ENCODE assay signal across 14 mouse cellular contexts in genomic region chr5:133718187-133719078, GRCm38 (mm10).
DNase-seq lines count a peak whose midpoint lies in the region; ATAC-seq and TF ChIP-seq lines count a peak whose summit lies in the region.
"Had no signal": no experiment of that assay in that cellular context is flagged by ENCODE, and none has a peak within 500 bp of the region (broad histone marks: within the 10 kb centered on the region; RNA-seq: fewer than 3 reads in every experiment).

No protein-coding gene starts in this region.

- H3K9ac ChIP-seq in hindbrain, embryonic 15.5 days = no peak overlapping the region
- no peak overlapping the region for H3K9ac ChIP-seq in neural tube, embryonic 12.5 days
- H3K9ac ChIP-seq: embryonic facial prominence, embryonic 13.5 days had no signal

- H3K4me3 ChIP-seq in hindbrain, embryonic 15.5 days = no peak overlapping the region
- no peak overlapping the region for H3K4me3 ChIP-seq in neural tube, embryonic 12.5 days
- no peak overlapping the region for H3K4me3 ChIP-seq in thymus, adult 2 months (ENCODE audit: control insufficient read depth, insufficient read depth, low read length)
- H3K4me3 ChIP-seq: embryonic facial prominence, embryonic 13.5 days; left cerebral cortex, adult 2 months had no signal

- ATAC-seq in hindbrain, embryonic 15.5 days (ENCODE audit: low FRiP score, low read depth) = peak; percentile 48; the same call in 1 of the 2 replicates
- ATAC-seq in neural tube, embryonic 12.5 days (ENCODE audit: low FRiP score, low read depth) = peak; percentile 82
- ATAC-seq: activated CD4-positive, CD25-positive, alpha-beta regulatory T cell, adult 4 months; inflammation-experienced regulatory T-cells, adult 6 months had no signal

- no peak for TF ChIP-seq POLR2A in thymus, adult 2 months (IDR thresholded peaks at IDR 0.05; ENCODE audit: control insufficient read depth, extremely low read depth, insufficient read depth, low read length, poor library complexity)

- 0 out of 2 replicates have a peak, but pooled peaks cover 12% of the 10 kb centered on the region for H3K4me1 ChIP-seq in hindbrain, embryonic 15.5 days (replicated peaks)
- H3K4me1 ChIP-seq in neural tube, embryonic 12.5 days = peaks cover 6% of the 10 kb centered on the region; the same call in 1 of the 2 replicates
- H3K4me1 ChIP-seq in thymus, adult 2 months (replicated peaks; ENCODE audit: control insufficient read depth, insufficient read depth, low read length) = no peaks in the 10 kb centered on the region
- H3K4me1 ChIP-seq: embryonic facial prominence, embryonic 13.5 days had no signal

- no peaks in the 10 kb centered on the region for H3K36me3 ChIP-seq in hindbrain, embryonic 15.5 days
- no peaks in the 10 kb centered on the region for H3K36me3 ChIP-seq in neural tube, embryonic 12.5 days
- H3K36me3 ChIP-seq in thymus, adult 2 months (ENCODE audit: control insufficient read depth, insufficient read depth, low read length) = no peaks in the 10 kb centered on the region
- H3K36me3 ChIP-seq: embryonic facial prominence, embryonic 13.5 days had no signal

- no peak overlapping the region for H3K4me2 ChIP-seq in hindbrain, embryonic 15.5 days
- H3K4me2 ChIP-seq in neural tube, embryonic 12.5 days (replicated peaks) = peak overlapping the region; percentile 33
- H3K4me2 ChIP-seq: embryonic facial prominence, embryonic 13.5 days had no signal

- DNase-seq in left cerebral cortex, adult 9 months (ENCODE audit: low spot score in 2 of 2) = peak; percentile 2 to 11
- no peak for DNase-seq in left cerebral cortex, adult 8-10 months (ENCODE audit: low spot score in 2 of 2)
- peak; percentile 34 for DNase-seq in brain, adult 2 months (ENCODE audit: low read depth, low spot score)
- no peak for DNase-seq in thymus, adult 2 months
- DNase-seq in yolk sac, embryonic 10.5 days (ENCODE audit: low spot score) = no peak
- DNase-seq in adrenal gland, adult 18-20 months (ENCODE audit: low spot score in 2 of 2) = no peak
- DNase-seq: cerebellum, adult 11-12 months; gastrocnemius, postnatal 36 days had no signal

- H3K27ac ChIP-seq in hindbrain, embryonic 15.5 days (replicated peaks) = 0 out of 2 replicates have a peak overlapping the region, but pooled peaks have one; percentile 21
- no peak overlapping the region for H3K27ac ChIP-seq in neural tube, embryonic 12.5 days
- H3K27ac ChIP-seq in thymus, adult 2 months (ENCODE audit: control insufficient read depth, insufficient read depth, low read length) = no peak overlapping the region
- H3K27ac ChIP-seq: embryonic facial prominence, embryonic 13.5 days; left cerebral cortex, adult 2 months had no signal

- H3K9me3 ChIP-seq in hindbrain, embryonic 15.5 days = no peaks in the 10 kb centered on the region
- H3K9me3 ChIP-seq in neural tube, embryonic 12.5 days = no peaks in the 10 kb centered on the region
- H3K9me3 ChIP-seq: embryonic facial prominence, embryonic 13.5 days had no signal

- H3K27me3 ChIP-seq in hindbrain, embryonic 15.5 days = no peaks in the 10 kb centered on the region
- H3K27me3 ChIP-seq in neural tube, embryonic 12.5 days (replicated peaks) = no peaks in the 10 kb centered on the region
- H3K27me3 ChIP-seq in thymus, adult 2 months (ENCODE audit: control insufficient read depth, insufficient read depth, low read length) = no peaks in the 10 kb centered on the region
- H3K27me3 ChIP-seq: embryonic facial prominence, embryonic 13.5 days had no signal

- no peak for TF ChIP-seq CTCF in thymus, adult 2 months (IDR thresholded peaks at IDR 0.05; ENCODE audit: borderline replicate concordance, control insufficient read depth, extremely low read depth, insufficient read depth, low read length, poor library complexity)

- WGBS in hindbrain, embryonic 15.5 days = 17% methylated on average over 10 of the region's 10 CpGs
- 23% methylated on average over 10 of the region's 10 CpGs for WGBS in neural tube, embryonic 12.5 days
- WGBS in thymus, adult 2 months = 79% methylated on average over 10 of the region's 10 CpGs

Comparison
In these comparisons a context has a peak if more than half of its experiments do, and no peak if none do; other contexts are left out.
1. DNase-seq: peak in left cerebral cortex, adult 9 months (2 of 2) and brain, adult 2 months (single experiment); none in left cerebral cortex, adult 8-10 months (0 of 2), thymus, adult 2 months (single experiment), yolk sac, embryonic 10.5 days (single experiment) and adrenal gland, adult 18-20 months (0 of 2).